Mouse (Mus musculus) adrenal gland, adult 18-20 months (tissue): ENCODE data around the gene Zfp982. TPM values are rescaled to one million over a fixed set of nuclear protein-coding genes. Genes with fewer than 3 reads are reported as not detected.
"Not testable (repeated sequence)": the region's sequence is repeated elsewhere in the genome, so short reads cannot be mapped to it uniquely, and the experiment has no call there.

Experiments
- DNase-seq, 2 experiments: peaks; one replicate each; pipeline ENCODE4 v3.0.0; 2021 to 2022; ENCODE audit warnings: low spot score in 2 of 2
- total RNA-seq, 2 experiments: library from RNA; stranded (reverse); gene quantifications; 1 replicate in 1 of 2; 2 replicates in 1 of 2; pipeline ENCODE4 v1.2.3; 2021

The Zfp982 gene
- total RNA-seq, 2 experiments from 2014 or later: 13.8 to 17.2 TPM

DNA sequence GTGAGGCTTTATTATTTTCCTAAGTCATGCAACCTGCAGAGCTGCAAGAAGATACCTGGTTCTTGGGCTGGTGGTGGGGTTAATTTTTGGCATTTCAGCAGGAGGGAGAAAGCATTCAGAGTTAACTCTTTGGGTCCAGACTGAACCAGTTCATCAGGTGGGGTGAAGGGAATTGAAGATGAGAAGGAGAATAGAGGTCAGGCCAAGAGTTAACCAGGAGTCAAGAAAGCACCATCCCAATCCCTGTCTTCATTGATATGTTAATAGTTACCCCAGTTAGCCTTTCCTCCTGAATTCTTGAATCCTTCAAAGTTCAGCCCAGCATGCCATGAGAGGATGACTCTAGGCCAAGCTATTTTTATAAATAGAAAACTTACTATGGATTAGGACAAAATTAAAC lies 65.8 kb downstream of the Zfp982 start:
- DNase-seq: not testable (repeated sequence)

DNA sequence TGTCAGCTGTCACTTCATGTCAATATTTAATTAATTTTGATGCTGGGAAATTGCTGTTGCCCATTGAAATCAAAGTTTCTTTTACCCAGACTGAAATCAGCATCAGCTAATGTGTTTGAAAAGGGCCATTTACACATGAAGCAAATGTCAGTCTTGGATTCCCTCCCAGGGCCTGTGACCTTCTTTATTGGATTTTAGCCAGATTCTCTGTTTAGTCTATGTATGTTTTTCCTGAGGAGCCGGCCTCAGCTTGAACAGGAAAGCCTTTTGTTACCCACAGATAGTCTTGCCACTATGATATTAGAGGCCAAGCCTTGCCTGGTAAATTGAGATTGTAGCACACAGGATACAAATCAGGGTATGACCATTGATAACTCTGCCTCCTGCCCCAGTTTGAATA lies 66.9 kb downstream of the Zfp982 start:
- DNase-seq: not testable (repeated sequence)

Other genes with a start within 250 kb of the Zfp982 start
- under 1 TPM; 0.13 to 0.23 TPM for gene Zfp988, start 186.7 kb upstream of the Zfp982 start, total RNA-seq
- under 1 TPM in 1 of 2 experiments, not detected in 1; 0.53 TPM for gene Zfp978, start 131.1 kb upstream of the Zfp982 start, total RNA-seq
- under 1 TPM; 0.13 to 0.16 TPM for gene Gm16503, start 47.8 kb downstream of the Zfp982 start, total RNA-seq
- gene Zfp985, start 60.9 kb downstream of the Zfp982 start, total RNA-seq: under 1 TPM; 0.20 to 0.22 TPM
- 1 to 10 TPM; 1.4 to 2.2 TPM for gene Zfp979, start 150.1 kb downstream of the Zfp982 start, total RNA-seq
- gene Zfp534, start 210.1 kb downstream of the Zfp982 start, total RNA-seq: under 1 TPM; 0.16 to 0.23 TPM